ENCODE assay signal across 7 mouse cellular contexts in genomic region chr2:109674532-109674931, GRCm38 (mm10). TPM values are rescaled to one million over a fixed set of nuclear protein-coding genes. Genes with fewer than 3 reads are reported as not detected.
DNase-seq lines count a peak whose midpoint lies in the region; ATAC-seq lines count a peak whose summit lies in the region.

Gene Bdnf, plus strand, starts transcription at chr2:109674700.

- H3K9ac ChIP-seq in forebrain, embryonic 14.5 days (ENCODE audit: low read length) = no peak within 1 kb of the TSS
- H3K9ac ChIP-seq in stomach, embryonic 15.5 days = no peak within 1 kb of the TSS

- H3K9me3 ChIP-seq in megakaryocyte, embryonic 14.5 days = peaks cover 27% of the 10 kb centered on the region
- no peaks in the 10 kb centered on the region for H3K9me3 ChIP-seq in forebrain, embryonic 14.5 days (replicated peaks; ENCODE audit: control insufficient read depth, low read length)
- H3K9me3 ChIP-seq in stomach, embryonic 15.5 days = no peaks in the 10 kb centered on the region

- intact Hi-C loops in left cerebral cortex, postnatal 25 days (cut with DNase I) = loop anchor here (10.0 kb wide), 3 partner anchors 890 to 1640 kb away; no protein-coding TSS in a partner anchor

- peaks cover 55% of the 10 kb centered on the region for H3K27me3 ChIP-seq in megakaryocyte, embryonic 14.5 days (replicated peaks)
- peaks cover 39% of the 10 kb centered on the region for H3K27me3 ChIP-seq in forebrain, embryonic 14.5 days (replicated peaks; ENCODE audit: control insufficient read depth, insufficient read depth, low read length)
- peaks cover 53% of the 10 kb centered on the region for H3K27me3 ChIP-seq in stomach, embryonic 15.5 days (replicated peaks)

- H3K36me3 ChIP-seq in megakaryocyte, embryonic 14.5 days (replicated peaks; ENCODE audit: low read length) = no peaks in the 10 kb centered on the region
- no peaks in the 10 kb centered on the region for H3K36me3 ChIP-seq in forebrain, embryonic 14.5 days (ENCODE audit: control insufficient read depth, insufficient read depth, low read length)
- no peaks in the 10 kb centered on the region for H3K36me3 ChIP-seq in stomach, embryonic 15.5 days

- no peak for ATAC-seq in megakaryocyte, adult 5-6 weeks (ENCODE audit: poor library complexity, severe bottlenecking)
- no peak for ATAC-seq in forebrain, embryonic 14.5 days
- no peak for ATAC-seq in stomach, embryonic 15.5 days (ENCODE audit: insufficient read depth, low FRiP score, low read depth)
- no peak for ATAC-seq in inflammation-experienced regulatory T-cells, adult 6 months

- under 1% methylated on average over 15 of the region's 15 CpGs for WGBS in forebrain, embryonic 14.5 days
- WGBS in stomach, embryonic 15.5 days = 1% methylated on average over 15 of the region's 15 CpGs

- H3K4me3 ChIP-seq in megakaryocyte, embryonic 14.5 days (replicated peaks) = peak within 1 kb of the TSS; percentile 86
- H3K4me3 ChIP-seq in forebrain, embryonic 14.5 days (ENCODE audit: low read depth, low read length) = peak within 1 kb of the TSS; percentile 36
- peak within 1 kb of the TSS; percentile 26 for H3K4me3 ChIP-seq in stomach, embryonic 15.5 days (replicated peaks)

- H3K4me1 ChIP-seq in megakaryocyte, embryonic 14.5 days = peaks cover 27% of the 10 kb centered on the region
- H3K4me1 ChIP-seq in forebrain, embryonic 14.5 days (ENCODE audit: control insufficient read depth, insufficient read depth, low read length) = peaks cover 13% of the 10 kb centered on the region; the same call in 1 of the 2 replicates
- peaks cover 27% of the 10 kb centered on the region for H3K4me1 ChIP-seq in stomach, embryonic 15.5 days

- no peak for DNase-seq in forebrain, embryonic 14.5 days (ENCODE audit: low spot score)
- peak in 1 of 2 experiments; percentile 9 for DNase-seq in left cerebral cortex, postnatal 25 days (ENCODE audit: low spot score in 2 of 2)
- no peak for DNase-seq in adrenal gland, postnatal 10 days

- H3K4me2 ChIP-seq in forebrain, embryonic 14.5 days (ENCODE audit: low read length) = peak within 1 kb of the TSS; percentile 78
- peak within 1 kb of the TSS; percentile 48 for H3K4me2 ChIP-seq in stomach, embryonic 15.5 days

- H3K27ac ChIP-seq in forebrain, embryonic 14.5 days (ENCODE audit: low read depth, low read length) = no peak within 1 kb of the TSS
- H3K27ac ChIP-seq in stomach, embryonic 15.5 days = no peak within 1 kb of the TSS

RNA-seq across cellular contexts. Expression of gene Bdnf, which starts in this region (rescaled TPM):
- not detected in 2 replicates for polyA plus RNA-seq in megakaryocyte, embryonic 14.5 days (2012; ENCODE audit: insufficient read depth, low replicate concordance)
- not detected in 2 replicates for total RNA-seq in megakaryocyte, adult 5-6 weeks (2015)
- total RNA-seq in megakaryocyte, adult 5-6 weeks (2017) = not detected in 2 replicates
- 2.0 and 2.9 TPM in 2 replicates for polyA plus RNA-seq in forebrain, embryonic 14.5 days (2014; fragmentation: Nextera tagmentation; extraction: Ambion mirVana)
- total RNA-seq in left cerebral cortex, postnatal 25 days (2021) = 10 to 100 TPM; 28.5 to 35.0 TPM
- 2.3 and 2.4 TPM in 2 replicates for polyA plus RNA-seq in stomach, embryonic 15.5 days (2015; fragmentation: Nextera tagmentation; extraction: Ambion mirVana)
- not detected for polyA plus RNA-seq in inflammation-experienced regulatory T-cells, adult 6 months (2017; shearing (Covaris generic))
- total RNA-seq in adrenal gland, postnatal 10 days (2021) = under 1 TPM; 0.24 to 0.63 TPM

Comparison
In these comparisons a context has a peak if more than half of its experiments do, and no peak if none do; other contexts are left out.
1. RNA of gene Bdnf (total RNA-seq): 28.5 to 35.0 TPM in left cerebral cortex, postnatal 25 days; 0.24 to 0.63 TPM in adrenal gland, postnatal 10 days and not detected in megakaryocyte, adult 5-6 weeks; every median in the first group is over 10 times any median in the second.
2. H3K4me3 ChIP-seq: peak in every context shown above with its lines; median percentile 86 in megakaryocyte, embryonic 14.5 days; 36 in forebrain, embryonic 14.5 days; 26 in stomach, embryonic 15.5 days.